Mouse (Mus musculus): ENCODE data around the gene Whamm.

DNA sequence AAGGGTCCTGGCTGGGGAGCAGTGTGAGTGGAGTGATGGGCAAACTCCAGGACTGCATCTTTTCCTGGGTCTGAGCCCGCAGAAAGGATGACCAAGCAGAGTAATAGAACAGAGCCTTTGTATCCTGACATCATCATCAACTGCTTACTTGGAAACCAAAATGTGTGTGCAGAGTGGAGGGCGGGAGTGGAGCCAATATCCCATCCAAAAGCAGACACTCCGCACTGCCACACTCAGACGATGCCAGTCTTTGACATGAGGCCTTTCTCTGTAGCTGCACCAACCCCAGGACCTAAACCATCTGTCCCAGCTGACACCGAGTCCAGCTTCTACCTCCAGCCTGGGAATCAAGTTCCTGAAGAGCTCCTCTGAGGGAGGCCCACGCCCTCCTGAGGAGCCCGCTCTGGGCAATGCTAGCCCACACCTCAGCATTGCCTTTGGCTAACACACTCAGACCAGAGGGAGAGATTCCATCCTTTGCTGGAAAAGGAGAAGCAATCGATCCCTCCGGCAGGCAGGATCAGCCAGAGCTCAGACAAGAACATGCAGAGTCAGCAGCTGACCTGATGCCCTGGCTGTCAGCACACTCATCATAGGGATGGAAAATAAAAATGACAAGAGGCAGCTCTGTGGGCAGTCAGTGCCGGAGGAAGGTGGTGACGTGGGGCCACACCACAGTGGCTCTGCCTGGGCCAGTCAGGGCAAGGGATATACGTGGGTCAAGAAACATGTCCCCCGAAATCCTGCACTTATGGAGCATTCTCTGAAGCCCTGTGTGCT, 42.0 kb downstream of the Whamm start:
- no peak for TF ChIP-seq ZC3H11A (IDR thresholded peaks at IDR 0.05; ENCODE audit: borderline replicate concordance, low read depth, low read length)
- TF ChIP-seq ZNF384 (IDR thresholded peaks at IDR 0.05; ENCODE audit: low read depth, low read length): no peak
- no peak for TF ChIP-seq HCFC1 (IDR thresholded peaks at IDR 0.05; ENCODE audit: borderline replicate concordance, insufficient read depth, low read length)

All from ES-E14 (cell line).